Mouse (Mus musculus) cerebellum, adult 9-10 months (tissue): ENCODE measurements around the gene Slc39a12.

Experiments
- DNase-seq: peaks from one replicate; pipeline ENCODE4 v3.0.0; 2022

Gene Slc39a12

DNA sequence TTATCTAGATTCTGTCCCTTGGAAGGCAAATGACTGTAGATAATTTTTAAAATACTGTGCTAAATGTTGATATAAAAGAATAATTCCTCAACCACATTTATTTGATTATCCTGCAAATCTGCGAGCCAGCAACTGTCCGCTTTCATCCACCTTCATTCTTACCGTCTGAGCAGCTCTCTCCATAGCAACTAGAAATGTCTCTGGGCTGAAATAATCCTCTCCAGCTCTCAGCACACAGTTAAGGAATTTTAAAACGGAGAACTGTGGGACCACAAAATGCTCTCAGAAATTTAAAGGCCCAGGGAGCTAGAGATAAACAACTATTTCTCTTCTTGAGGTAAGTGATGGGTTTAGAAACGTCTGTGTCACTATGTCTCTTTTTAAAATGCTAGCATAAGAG, at the start of gene Slc39a12:
TSS of gene Slc39a12 (plus strand) at position 155 of the 400 bp plus-strand sequence.
- DNase-seq, result no peak

DNA sequence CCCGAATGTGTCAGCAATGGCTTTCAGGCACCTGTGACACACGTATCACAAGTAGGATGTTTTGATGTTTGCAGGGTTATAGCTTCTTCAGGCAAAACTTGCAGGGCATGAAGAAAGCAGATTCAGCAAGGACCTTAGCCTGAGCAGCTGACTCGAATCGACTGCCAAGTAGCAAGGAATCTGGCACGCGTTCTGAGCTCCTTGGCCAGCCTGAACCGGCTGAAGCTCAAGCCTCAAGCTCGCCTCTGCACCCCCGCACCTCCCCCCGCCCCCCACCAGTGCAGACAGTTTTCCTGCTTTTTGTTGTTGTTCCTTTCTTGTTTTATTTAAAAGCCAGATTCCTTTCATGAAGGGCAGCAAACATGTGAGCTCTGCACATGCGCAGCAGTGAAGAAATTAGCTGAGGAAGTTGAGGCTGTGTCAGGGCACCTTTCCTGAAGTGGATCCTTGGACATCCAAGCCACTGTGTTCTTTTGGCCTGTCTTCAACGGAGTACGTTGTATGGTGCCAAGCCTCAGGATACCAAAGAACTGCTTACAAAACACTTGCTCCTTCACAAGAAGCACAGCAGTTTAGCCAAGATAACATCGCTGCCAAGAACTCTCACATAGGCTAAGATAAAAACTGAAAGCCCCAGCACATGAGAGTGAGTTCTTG, 46.3 kb upstream of the Slc39a12 start:
- DNase-seq, result peak; percentile 63

- no peak for DNase-seq
Measured at GRCm38 (mm10) chr2:14342309-14342839, 45.7 kb upstream of the Slc39a12 start.

DNA sequence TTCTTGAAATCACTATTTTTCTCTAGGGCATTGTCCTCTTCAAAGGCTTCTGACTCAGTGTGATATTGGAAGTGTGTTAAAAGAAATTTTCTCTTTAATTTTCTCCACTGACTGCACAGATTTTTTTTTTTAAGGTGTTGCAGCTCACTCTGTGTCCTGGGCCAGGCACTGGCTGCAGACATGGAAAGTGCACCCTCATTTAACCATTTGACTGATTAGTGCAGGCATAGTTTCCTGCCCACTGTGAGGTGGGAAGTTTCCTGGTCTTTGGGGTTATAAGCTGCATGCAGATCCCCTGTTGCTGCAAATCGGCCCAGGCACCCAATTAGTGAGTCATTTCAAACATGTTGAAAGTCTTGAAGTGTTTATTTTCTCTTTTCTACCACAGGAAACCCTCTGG, 740 bp downstream of the Slc39a12 start:
- no peak for DNase-seq

DNA sequence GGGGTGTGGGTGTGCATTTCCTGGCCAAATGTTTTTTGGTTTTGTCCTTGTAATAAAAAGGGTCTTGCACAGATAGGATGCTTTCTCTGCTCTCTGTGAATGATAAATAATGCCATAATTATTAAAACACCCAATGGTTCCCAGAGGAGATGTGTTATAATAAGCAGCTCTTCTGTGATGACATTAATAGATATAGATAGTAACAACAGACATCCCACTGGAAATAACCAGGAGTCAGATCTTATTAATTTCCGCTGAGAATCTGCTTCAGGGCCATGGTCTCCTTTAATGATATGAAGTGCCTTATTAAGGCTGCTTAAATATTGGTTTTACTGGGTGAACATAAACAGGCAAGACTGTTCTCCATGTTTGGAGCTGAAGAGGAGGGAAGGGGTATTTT, 2.8 kb downstream of the Slc39a12 start:
- DNase-seq, result no peak

- no peak for DNase-seq
Measured at GRCm38 (mm10) chr2:14403000-14403399, 14.9 kb downstream of the Slc39a12 start.

DNA sequence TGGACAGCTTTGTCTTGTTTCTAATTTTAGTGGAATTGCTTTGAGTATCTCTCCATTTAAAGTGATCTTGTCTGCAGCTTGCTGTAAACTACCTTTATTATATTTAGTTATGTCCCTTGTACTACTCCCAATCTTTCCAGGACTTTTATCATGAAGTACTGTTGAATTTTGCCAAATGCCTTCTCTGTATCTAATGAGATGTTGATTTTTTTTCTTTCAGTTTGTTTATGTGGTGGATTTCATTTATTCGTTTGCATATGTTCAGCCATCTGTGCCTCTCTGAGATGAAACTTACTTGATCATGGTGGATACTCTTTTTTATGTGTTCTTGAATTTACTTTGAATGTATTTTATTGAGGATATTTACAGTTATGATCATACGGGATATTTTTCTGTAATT, 40.9 kb downstream of the Slc39a12 start:
- no peak for DNase-seq

DNA sequence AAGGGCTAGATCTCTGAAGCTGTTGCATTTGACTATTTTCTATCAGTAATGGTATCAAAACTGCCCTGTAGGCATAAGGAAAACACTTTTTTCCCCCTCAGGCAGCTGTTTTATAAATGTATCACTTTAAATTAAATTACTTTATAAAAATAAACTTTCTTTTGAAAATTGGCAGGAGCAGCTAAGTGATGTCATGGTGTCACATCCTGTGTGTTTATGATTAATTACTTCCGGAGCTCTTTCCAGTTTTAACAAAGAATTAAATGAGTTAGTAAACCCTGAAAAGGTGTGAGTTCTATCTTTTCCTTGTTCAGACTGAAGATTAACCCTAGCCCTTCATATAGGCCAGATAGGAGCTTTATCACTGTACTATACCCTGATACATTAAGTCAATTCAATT, 59.2 kb downstream of the Slc39a12 start:
- no peak for DNase-seq

DNA sequence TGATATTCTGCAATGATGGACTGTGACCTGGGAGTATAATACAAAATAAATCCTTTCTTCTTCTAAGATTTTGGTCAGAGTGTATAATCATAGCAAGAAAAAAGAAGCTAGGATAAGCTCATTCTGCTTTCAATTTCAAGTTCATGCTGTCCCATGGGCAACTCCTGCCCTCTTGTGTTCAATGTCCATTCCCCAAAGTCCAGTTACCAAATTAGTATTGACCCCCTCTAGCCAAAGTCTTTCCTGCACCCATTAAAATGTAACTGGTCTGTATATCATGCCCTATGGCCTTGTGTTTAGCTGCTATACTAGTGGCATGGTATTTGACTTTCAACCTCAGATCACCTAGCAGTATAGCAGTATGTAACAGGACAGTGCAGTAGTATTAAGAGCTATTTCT, 62.8 kb downstream of the Slc39a12 start:
- no peak for DNase-seq

DNA sequence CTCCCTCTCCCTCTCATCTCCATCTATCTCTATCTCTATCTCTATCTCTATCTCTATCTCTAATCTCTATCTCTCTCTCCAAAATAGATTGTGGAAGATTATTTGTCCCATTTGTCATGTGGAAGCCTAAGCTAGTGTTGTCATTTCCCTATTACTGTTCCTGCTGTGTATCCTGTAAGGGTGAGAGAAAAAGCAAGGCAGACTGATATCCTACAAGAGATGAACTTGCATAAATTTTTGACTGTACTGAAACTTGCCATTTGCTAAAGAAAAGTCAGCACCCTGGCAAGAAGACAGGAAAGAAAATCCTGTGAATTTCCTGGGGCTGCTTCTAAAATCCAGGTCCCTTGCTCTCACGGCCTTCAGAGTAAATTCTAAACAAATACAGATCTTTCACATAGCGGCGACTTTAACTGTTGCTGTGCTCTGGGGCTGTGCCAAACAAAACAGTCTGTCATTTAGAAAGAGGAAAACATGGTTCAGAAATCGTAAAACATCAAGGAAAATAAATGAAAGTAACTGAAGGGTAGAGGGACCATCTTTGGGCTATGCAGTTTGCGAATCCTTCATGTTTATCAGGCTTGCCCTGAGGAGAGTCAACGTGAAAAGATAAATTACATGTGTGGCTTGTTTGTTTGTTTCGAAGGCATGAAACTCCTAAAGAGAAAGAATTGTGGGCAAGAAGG, 67.0 kb downstream of the Slc39a12 start:
- DNase-seq, result no peak

GRCm38 (mm10) chr2:14464438-14464837, 76.3 kb downstream of the Slc39a12 start:
- no peak for DNase-seq

DNA sequence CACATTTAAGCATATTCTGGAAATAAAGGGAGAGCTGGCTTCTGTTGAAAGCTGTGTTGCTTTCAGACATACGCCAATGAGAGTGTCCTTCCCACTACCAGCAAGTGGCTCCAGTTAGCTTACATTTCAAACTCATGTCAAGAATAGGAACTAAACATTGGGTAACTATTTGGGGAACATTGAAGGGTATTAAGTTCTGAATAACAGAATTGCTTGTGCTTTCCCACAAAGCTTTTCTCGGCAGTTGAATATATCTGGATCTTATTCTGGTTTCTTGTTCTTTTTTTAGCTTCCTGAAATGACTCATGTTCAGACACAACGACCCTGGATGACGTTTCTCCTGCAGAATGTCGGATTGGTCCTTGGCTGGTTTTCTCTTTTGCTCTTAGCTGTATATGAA, 106.0 kb downstream of the Slc39a12 start:
- DNase-seq, result no peak

GRCm38 (mm10) chr2:14496150-14496549, 108.0 kb downstream of the Slc39a12 start:
- no peak for DNase-seq

- no peak for DNase-seq
Measured at GRCm38 (mm10) chr2:14502482-14502881, 114.4 kb downstream of the Slc39a12 start.

- DNase-seq, result no peak
Measured at GRCm38 (mm10) chr2:14518237-14518636, 130.1 kb downstream of the Slc39a12 start.

- no peak for DNase-seq
Measured at GRCm38 (mm10) chr2:14534325-14535077, 146.4 kb downstream of the Slc39a12 start.

DNA sequence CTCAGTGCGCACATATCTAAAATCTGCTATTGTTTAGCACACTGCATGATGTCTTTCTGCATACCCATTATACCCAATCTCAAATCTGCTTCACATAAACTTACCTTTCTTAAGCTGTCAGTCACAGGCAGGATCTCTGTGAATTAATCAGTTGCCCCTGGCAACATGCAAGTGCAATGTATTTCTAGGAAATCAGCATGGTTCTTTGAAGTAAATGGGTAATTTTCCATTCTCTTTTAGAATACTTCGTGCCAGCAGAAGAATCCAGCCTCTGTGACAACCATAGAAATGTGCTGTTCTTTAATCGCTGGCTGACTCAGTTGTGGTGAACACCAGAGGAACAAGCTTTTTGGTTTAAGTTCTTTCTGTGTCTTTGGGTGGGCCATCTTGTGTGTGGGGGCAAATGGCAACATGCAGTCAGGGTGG, 147.1 kb downstream of the Slc39a12 start:
- no peak for DNase-seq

DNA sequence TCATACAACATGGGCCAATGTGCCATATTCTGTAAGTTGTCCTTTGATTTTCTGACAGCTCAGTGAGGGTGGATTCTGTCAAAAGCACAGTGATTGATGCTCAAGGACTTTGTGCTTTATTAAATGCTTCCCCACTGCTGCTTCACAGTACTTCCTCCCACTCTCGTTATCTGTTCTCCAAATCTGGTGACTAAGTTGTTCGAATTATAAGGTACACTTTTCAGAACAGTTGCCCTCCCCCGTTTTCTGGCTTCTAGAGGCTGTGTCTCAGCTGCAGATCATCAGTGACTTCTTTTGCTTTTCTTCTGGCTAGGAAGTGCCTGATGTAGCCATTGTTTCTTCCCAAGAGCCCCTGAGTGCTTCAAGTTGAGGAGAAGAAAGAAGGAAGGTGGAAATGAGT, 149.7 kb downstream of the Slc39a12 start:
- no peak for DNase-seq

- no peak for DNase-seq
Measured at GRCm38 (mm10) chr2:14543355-14543754, 155.2 kb downstream of the Slc39a12 start.

DNA sequence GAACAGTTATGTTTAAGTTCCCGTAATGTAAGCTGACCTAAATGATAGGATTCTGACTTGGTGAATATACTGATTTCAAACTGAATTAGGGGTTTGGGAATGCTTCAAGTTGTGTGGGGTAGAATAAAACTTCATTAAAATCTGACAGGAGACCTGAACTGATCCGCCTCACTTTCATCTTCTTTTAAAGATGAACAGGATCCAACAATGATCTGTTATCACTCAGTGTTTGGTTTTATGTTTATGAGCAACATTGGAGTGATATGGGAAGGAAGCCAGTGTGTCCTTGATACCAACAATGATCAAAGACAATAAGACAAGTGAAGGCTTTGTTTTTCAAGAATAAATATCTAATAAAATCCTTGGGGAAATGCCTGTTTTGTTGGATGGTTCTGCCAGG, 155.7 kb downstream of the Slc39a12 start:
- DNase-seq, result no peak
